Comparison of ENCODE assay signal across 12 mouse cellular contexts in the genomic region with DNA sequence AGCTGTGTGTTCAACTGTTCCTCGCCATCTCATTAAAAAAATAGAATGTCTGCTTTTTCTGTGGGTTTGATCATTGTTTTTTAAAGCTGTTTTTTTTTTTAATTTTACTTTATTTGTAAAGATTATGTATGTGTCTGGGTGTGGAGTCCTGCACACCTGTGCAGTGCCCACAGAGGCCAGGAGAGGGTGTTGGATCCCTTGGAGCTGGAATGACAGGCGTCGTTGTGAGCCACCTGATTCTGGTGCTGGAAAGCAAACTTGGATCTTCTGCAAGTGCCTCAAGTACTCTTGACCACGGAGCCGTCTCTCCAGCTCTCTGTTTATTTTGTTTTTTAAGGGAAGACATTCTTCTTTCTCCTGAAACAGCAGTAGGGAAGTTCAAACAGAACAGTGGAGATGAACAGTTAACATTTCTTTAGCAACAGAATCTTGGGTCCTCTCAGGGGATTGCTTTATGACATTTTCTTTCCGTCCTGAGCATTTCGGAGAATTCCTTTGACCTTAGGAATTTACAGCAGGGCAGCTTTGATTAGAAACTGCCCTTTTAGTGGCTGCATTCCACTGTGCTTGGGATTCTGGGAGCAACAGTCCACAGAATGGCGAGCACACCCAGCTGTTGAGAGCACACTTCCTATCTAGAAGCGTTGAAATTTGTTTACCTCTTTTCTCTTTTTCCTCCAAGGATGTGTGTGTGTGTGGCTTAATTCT. TPM values are rescaled to one million over a fixed set of nuclear protein-coding genes. Genes with fewer than 3 reads are reported as not detected.
DNase-seq lines count a peak whose midpoint lies in the region; ATAC-seq and TF ChIP-seq lines count a peak whose summit lies in the region.
"Had no signal": no experiment of that assay in that cellular context is flagged by ENCODE, and none has a peak within 500 bp of the region (broad histone marks: within the 10 kb centered on the region; RNA-seq: fewer than 3 reads in every experiment).

No protein-coding gene starts in this region.

- H3K4me2 ChIP-seq in heart, embryonic 14.5 days (ENCODE audit: low read length) = peak overlapping the region; percentile 7
- H3K4me2 ChIP-seq in limb, embryonic 13.5 days (replicated peaks) = peak overlapping the region; percentile 3; the same call in 1 of the 2 replicates
- H3K4me2 ChIP-seq in hindbrain, embryonic 16.5 days (ENCODE audit: low read length) = no peak overlapping the region

- peak overlapping the region; percentile 34 to 47; a peak in 3 of 4 replicates for H3K27ac ChIP-seq in heart, embryonic 14.5 days (replicated peaks in 1 of 2; ENCODE audit: control insufficient read depth in 1 of 2, insufficient read depth in 1 of 2, low read depth in 2 of 2, low read length in 2 of 2)
- no peak overlapping the region for H3K27ac ChIP-seq in limb, embryonic 13.5 days
- H3K27ac ChIP-seq in hindbrain, embryonic 16.5 days (ENCODE audit: low read depth, low read length) = no peak overlapping the region

- peak; percentile 30; the same call in 1 of the 2 replicates for TF ChIP-seq CTCF in E14TG2a.4 (conservative IDR thresholded peaks at IDR 0.05; ENCODE audit: low read length)

- ATAC-seq in heart, embryonic 14.5 days (ENCODE audit: insufficient number of reproducible peaks, insufficient read depth, low FRiP score, low read depth) = no peak
- no peak for ATAC-seq in limb, embryonic 13.5 days (ENCODE audit: low FRiP score, low read depth)
- ATAC-seq in hindbrain, embryonic 16.5 days = no peak
- ATAC-seq: midbrain, embryonic 16.5 days had no signal

- H3K9ac ChIP-seq in heart, embryonic 14.5 days (ENCODE audit: low read length) = no peak overlapping the region
- no peak overlapping the region for H3K9ac ChIP-seq in limb, embryonic 13.5 days
- no peak overlapping the region for H3K9ac ChIP-seq in hindbrain, embryonic 16.5 days (ENCODE audit: low read depth, low read length)

- no peaks in the 10 kb centered on the region for H3K9me3 ChIP-seq in E14TG2a.4 (ENCODE audit: low read length)
- H3K9me3 ChIP-seq in heart, embryonic 14.5 days (ENCODE audit: control insufficient read depth, low read length) = no peaks in the 10 kb centered on the region
- H3K9me3 ChIP-seq in limb, embryonic 13.5 days = no peaks in the 10 kb centered on the region
- no peaks in the 10 kb centered on the region for H3K9me3 ChIP-seq in hindbrain, embryonic 16.5 days (ENCODE audit: control insufficient read depth, low read length)

- H3K36me3 ChIP-seq in E14TG2a.4 (ENCODE audit: insufficient read depth, low read length) = no peaks in the 10 kb centered on the region
- H3K36me3 ChIP-seq in heart, embryonic 14.5 days (ENCODE audit: control insufficient read depth, insufficient read depth, low read length) = no peaks in the 10 kb centered on the region
- no peaks in the 10 kb centered on the region for H3K36me3 ChIP-seq in limb, embryonic 13.5 days
- no peaks in the 10 kb centered on the region for H3K36me3 ChIP-seq in hindbrain, embryonic 16.5 days (ENCODE audit: control insufficient read depth, insufficient read depth, low read length)

- 19% methylated on average over 9 of the region's 9 CpGs for WGBS in heart, embryonic 14.5 days
- WGBS in limb, embryonic 13.5 days = 17% methylated on average over 9 of the region's 9 CpGs
- WGBS in hindbrain, embryonic 16.5 days = 55% methylated on average over 9 of the region's 9 CpGs

- peak; percentile 0 for DNase-seq in gastrocnemius, postnatal 25 days
- no peak for DNase-seq in gastrocnemius, postnatal 14 days
- no peak for DNase-seq in cerebellum, postnatal 10 days
- DNase-seq in layer of hippocampus, postnatal 14 days (ENCODE audit: low spot score in 2 of 2) = no peak
- DNase-seq: adrenal gland, adult 2 months; retina, postnatal 1 day; thymus, postnatal 4 days had no signal

- intact Hi-C loops in gastrocnemius, postnatal 14 days (cut with DNase I; ENCODE audit: low total_unique reads) = no loop called here

- no peaks in the 10 kb centered on the region; the same call in 1 of the 2 replicates for H3K4me1 ChIP-seq in E14TG2a.4 (replicated peaks; ENCODE audit: low read depth, low read length)
- peaks cover 0 to 11% of the 10 kb centered on the region in 2 experiments; a peak in 2 of 4 replicates for H3K4me1 ChIP-seq in heart, embryonic 14.5 days (ENCODE audit: control insufficient read depth in 2 of 2, insufficient read depth in 2 of 2, low read length in 2 of 2)
- peaks cover 16% of the 10 kb centered on the region for H3K4me1 ChIP-seq in limb, embryonic 13.5 days
- no peaks in the 10 kb centered on the region for H3K4me1 ChIP-seq in hindbrain, embryonic 16.5 days (ENCODE audit: control insufficient read depth, insufficient read depth, low read depth, low read length)

- H3K4me3 ChIP-seq in E14TG2a.4 (replicated peaks; ENCODE audit: low read length) = no peak overlapping the region
- H3K4me3 ChIP-seq in heart, embryonic 14.5 days (ENCODE audit: control insufficient read depth in 1 of 2, insufficient read depth in 1 of 2, low read depth in 1 of 2, low read length in 2 of 2) = no peak overlapping the region
- H3K4me3 ChIP-seq in limb, embryonic 13.5 days = no peak overlapping the region
- H3K4me3 ChIP-seq in hindbrain, embryonic 16.5 days (ENCODE audit: low read length) = no peak overlapping the region

- H3K27me3 ChIP-seq in E14TG2a.4 (ENCODE audit: insufficient read depth, low read length) = no peaks in the 10 kb centered on the region
- no peaks in the 10 kb centered on the region for H3K27me3 ChIP-seq in heart, embryonic 14.5 days (ENCODE audit: control insufficient read depth, insufficient read depth, low read length)
- H3K27me3 ChIP-seq in limb, embryonic 13.5 days = no peaks in the 10 kb centered on the region
- no peaks in the 10 kb centered on the region for H3K27me3 ChIP-seq in hindbrain, embryonic 16.5 days (replicated peaks; ENCODE audit: control insufficient read depth, insufficient read depth, low read length)

RNA-seq across cellular contexts. Expression of gene Pmp22, which starts 39.9 kb away (rescaled TPM):
- 10 to 100 TPM; 67.7 to 85.9 TPM for total RNA-seq in gastrocnemius, postnatal 25 days (2021)
- 100 to 1,000 TPM in 1 of 2 experiments, 10 to 100 TPM in 1; 92.1 to 338 TPM for total RNA-seq in gastrocnemius, postnatal 14 days (2021)
- 88.7 and 95.6 TPM in 2 replicates for polyA plus RNA-seq in heart, embryonic 14.5 days (2014; fragmentation: Nextera tagmentation; extraction: Ambion mirVana)
- polyA plus RNA-seq in limb, embryonic 13.5 days (2015; fragmentation: Nextera tagmentation; extraction: Ambion mirVana) = 164 and 191 TPM in 2 replicates
- polyA plus RNA-seq in hindbrain, embryonic 16.5 days (2015; fragmentation: Nextera tagmentation; extraction: Ambion mirVana) = 44.2 and 50.1 TPM in 2 replicates
- 10 to 100 TPM; 22.4 to 22.6 TPM for total RNA-seq in layer of hippocampus, postnatal 14 days (2021)

Comparison
In these comparisons a context has a peak if more than half of its experiments do, and no peak if none do; other contexts are left out.
1. H3K27ac ChIP-seq: peak in heart, embryonic 14.5 days (2 of 2); none in limb, embryonic 13.5 days (single experiment) and hindbrain, embryonic 16.5 days (single experiment).